Mouse (Mus musculus) midbrain, postnatal 0 days (tissue): ENCODE measurements at regions not wholly inside any gene's neighbourhood (a gene's known extent, or its start where the extent isn't known, plus 50 kb on each side); places are given as distances from the start of the nearest gene placed in this dataset.
A peak's percentile ranks its signal among the peaks of the same experiment; 100 is the strongest.

Experiments used
- ATAC-seq: fragments of 200-750 bp; cut with Nextera tagmentation; 2 replicates; pipeline ENCODE4 v1.8.0; 2017; ENCODE audit warnings: moderate number of reproducible peaks, mild to moderate bottlenecking, moderate TSS enrichment, moderate library complexity; ENCODE audit not compliant: low FRiP score
- DNase-seq: peaks from one replicate; pipeline ENCODE4 v3.0.0-alpha.2; 2015; ENCODE audit warnings: low spot score
- H3K27ac ChIP-seq: fragments of 300-500 bp; sonication (generic); 2 replicates; pipeline ENCODE4 v1.5.1; 2014; ENCODE audit warnings: low read depth, mild to moderate bottlenecking, low read length, mixed read lengths
- H3K27me3 ChIP-seq: fragments of 300-500 bp; sonication (generic); 2 replicates; pipeline ENCODE4 v1.6.1; 2014; ENCODE audit warnings: low read length, control low read depth, mixed read lengths; ENCODE audit not compliant: insufficient read depth
- H3K36me3 ChIP-seq: fragments of 300-500 bp; sonication (generic); 2 replicates; pipeline ENCODE4 v1.6.1; 2014; ENCODE audit warnings: low read length, control low read depth, mixed read lengths; ENCODE audit not compliant: insufficient read depth
- H3K4me1 ChIP-seq: fragments of 300-500 bp; sonication (generic); 2 replicates; pipeline ENCODE4 v1.6.1; 2014; ENCODE audit warnings: mild to moderate bottlenecking, control low read depth, antibody characterized with exemption, low read length, mixed read lengths; ENCODE audit not compliant: insufficient read depth
- H3K4me2 ChIP-seq: fragments of 300-500 bp; sonication (generic); 2 replicates; pipeline ENCODE4 v1.6.1; 2014; ENCODE audit warnings: low read depth, mild to moderate bottlenecking, low read length, mixed read lengths; ENCODE audit not compliant: poor library complexity, severe bottlenecking
- H3K4me3 ChIP-seq: fragments of 300-500 bp; sonication (generic); 2 replicates; pipeline ENCODE4 v1.5.1; 2014; ENCODE audit warnings: low read depth, mild to moderate bottlenecking, low read length, moderate library complexity
- H3K9ac ChIP-seq: fragments of 300-500 bp; sonication (generic); replicated peaks from 2 replicates; pipeline ENCODE4 v1.6.1; 2014; ENCODE audit warnings: mild to moderate bottlenecking, low read length, moderate library complexity, mixed read lengths; ENCODE audit not compliant: poor library complexity, severe bottlenecking
- H3K9me3 ChIP-seq: fragments of 300-500 bp; sonication (generic); 2 replicates; pipeline ENCODE4 v1.6.1; 2016; ENCODE audit warnings: low read length, control low read depth
- CTCF ChIP-seq: IDR thresholded peaks from 2 replicates; pipeline ENCODE4 v1.5.1; 2016; ENCODE audit warnings: antibody characterized with exemption, mild to moderate bottlenecking
- WGBS: fragments of 180-500 bp; shearing (Covaris S2); extraction: QIAGEN DNeasy Blood & Tissue Kit; methylation state at CpG from one replicate; pipeline ENCODE4 v1.1.7; 2014; 5-methylcytosine and 5-hydroxymethylcytosine counted together

DNA sequence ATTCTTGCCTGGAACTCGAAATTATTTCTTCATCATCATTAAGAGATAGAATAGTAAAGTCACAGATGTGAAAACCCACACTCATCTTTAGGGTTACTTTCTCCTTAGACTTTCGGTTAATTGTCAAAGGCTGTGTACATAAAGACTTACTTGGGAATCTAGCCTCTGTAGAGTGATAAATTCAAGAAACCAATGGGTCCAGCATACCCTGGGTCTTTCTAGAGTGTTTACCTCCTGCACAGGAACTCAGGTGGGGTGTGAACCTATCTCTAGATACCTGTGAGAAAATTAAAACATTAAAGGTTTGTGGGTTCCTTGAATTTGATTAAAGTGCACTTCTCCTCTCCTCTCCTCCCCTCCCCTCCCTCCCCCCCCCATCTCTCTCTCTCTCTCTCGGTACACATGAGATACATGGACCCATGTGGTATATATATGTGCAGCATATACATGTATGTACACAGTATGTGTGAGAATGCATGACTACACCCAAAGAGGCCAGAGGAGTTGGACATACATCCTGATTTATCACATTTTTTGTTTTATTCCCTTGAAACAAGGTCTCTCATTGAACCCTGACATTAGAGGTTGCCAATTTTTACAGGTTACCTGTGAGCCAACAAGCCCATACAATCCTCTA, 122.8 kb upstream of the Cypt12 start:
- no peak overlapping the region for H3K27ac ChIP-seq
- no peaks in the 10 kb centered on the region for H3K36me3 ChIP-seq
- no peak overlapping the region for H3K4me2 ChIP-seq
- no peaks in the 10 kb centered on the region for H3K4me1 ChIP-seq
- ATAC-seq, result 0 out of 2 replicates have a peak, but pooled peaks have one; percentile 52
- no peak for TF ChIP-seq CTCF
- 74% methylated on average over 3 of the region's 3 CpGs for WGBS
- no peak for DNase-seq
- H3K4me3 ChIP-seq, result no peak overlapping the region
- no peak overlapping the region for H3K9ac ChIP-seq
- H3K27me3 ChIP-seq, result no peaks in the 10 kb centered on the region
- H3K9me3 ChIP-seq, result no peaks in the 10 kb centered on the region

DNA sequence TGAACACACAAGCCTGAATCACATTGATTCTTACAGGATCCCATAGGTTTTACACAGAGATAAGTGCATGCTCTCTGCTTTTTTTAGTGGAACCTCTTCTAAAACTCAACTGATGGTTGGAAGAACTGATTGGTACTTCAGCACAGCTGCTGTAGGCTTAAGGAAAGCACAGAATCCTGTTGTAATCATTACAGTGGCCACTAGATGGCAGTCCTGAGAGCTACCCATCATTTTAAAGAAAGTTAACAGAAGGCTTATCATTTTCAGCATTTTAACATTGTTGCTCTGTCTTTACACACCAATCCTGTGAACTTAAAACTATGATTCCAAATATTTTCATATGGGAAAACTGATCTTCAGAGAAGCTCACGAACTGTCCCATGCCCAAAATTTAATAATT, 113.5 kb upstream of the Cypt12 start:
- peak; percentile 79 for TF ChIP-seq CTCF
- no peaks in the 10 kb centered on the region for H3K4me1 ChIP-seq
- H3K9me3 ChIP-seq, result no peaks in the 10 kb centered on the region
- H3K9ac ChIP-seq, result no peak overlapping the region
- 62% methylated on average over 1 of the region's 1 CpGs for WGBS
- no peak for ATAC-seq
- peak; percentile 67 for DNase-seq
- no peak overlapping the region for H3K4me3 ChIP-seq
- no peak overlapping the region for H3K4me2 ChIP-seq
- no peaks in the 10 kb centered on the region for H3K27me3 ChIP-seq
- no peaks in the 10 kb centered on the region for H3K36me3 ChIP-seq
- H3K27ac ChIP-seq, result no peak overlapping the region

DNA sequence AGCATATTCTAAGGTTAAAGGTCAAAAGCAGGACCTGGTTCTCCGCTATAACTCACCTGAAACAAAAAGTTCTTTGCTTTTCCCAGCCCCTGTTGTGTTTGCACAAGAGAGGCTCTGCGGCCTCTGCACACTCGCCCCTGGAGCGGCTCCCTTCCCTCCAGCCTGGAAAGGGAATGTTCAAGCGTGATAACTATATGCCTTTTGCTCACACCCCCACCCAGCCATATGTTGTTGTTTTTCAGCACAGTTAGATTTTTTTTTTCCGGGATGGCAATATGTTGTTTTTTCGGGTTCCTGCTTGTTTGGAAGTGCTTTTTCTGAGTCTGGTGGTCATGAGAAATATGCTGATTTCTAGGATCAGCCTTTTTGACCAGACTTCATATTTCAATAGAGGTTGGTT, 100.6 kb upstream of the Cypt12 start:
- no peaks in the 10 kb centered on the region for H3K36me3 ChIP-seq
- H3K27ac ChIP-seq, result no peak overlapping the region
- no peaks in the 10 kb centered on the region for H3K4me1 ChIP-seq
- TF ChIP-seq CTCF, result no peak
- H3K4me3 ChIP-seq, result no peak overlapping the region
- H3K9me3 ChIP-seq, result no peaks in the 10 kb centered on the region
- DNase-seq (no peak), ATAC-seq (no peak)
- H3K27me3 ChIP-seq, result no peaks in the 10 kb centered on the region
- WGBS, result 84% methylated on average over 7 of the region's 7 CpGs
- no peak overlapping the region for H3K4me2 ChIP-seq
- no peak overlapping the region for H3K9ac ChIP-seq

DNA sequence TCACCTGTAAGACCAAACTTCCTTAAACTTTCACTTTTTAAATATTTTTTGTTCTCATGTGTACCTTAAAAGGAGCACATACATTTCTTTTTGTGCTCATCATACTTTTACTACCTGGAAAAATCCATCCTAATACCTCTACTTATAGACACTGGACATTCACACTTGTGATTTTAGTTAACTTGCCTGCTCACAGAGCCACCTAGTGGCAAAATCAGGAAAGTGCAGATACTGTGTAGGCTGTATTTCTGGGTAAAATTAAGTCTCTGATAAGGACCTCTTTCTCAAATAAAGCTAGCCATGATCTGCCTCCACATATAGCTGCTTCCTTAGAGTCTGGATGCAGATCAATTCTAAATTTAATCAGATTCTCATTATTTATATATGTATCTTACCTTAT, 100.0 kb upstream of the Cypt12 start:
- ATAC-seq, result no peak

DNA sequence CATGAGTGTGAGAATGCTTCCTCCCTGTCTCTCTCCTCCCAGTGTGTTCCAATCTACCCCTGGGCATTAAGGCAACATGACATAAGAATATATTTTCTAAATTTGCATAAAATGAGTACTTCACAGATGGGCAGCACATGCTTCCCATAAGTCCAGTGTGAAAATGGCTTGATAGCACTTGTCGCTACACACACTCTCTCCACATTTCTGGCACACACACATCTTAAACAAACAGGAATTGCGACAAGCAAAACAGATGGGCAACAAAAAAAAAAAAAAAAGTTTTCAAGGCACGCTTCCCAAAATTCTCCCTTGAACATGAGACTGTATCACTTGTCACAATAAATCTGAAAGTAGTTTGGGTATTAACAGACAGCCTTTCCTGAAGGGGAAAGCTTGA, 85.8 kb upstream of the Cypt12 start:
- H3K9me3 ChIP-seq, result no peaks in the 10 kb centered on the region
- no peaks in the 10 kb centered on the region for H3K36me3 ChIP-seq
- ATAC-seq (no peak), DNase-seq (no peak)
- no peak overlapping the region for H3K9ac ChIP-seq
- 89% methylated on average over 3 of the region's 3 CpGs for WGBS
- no peak overlapping the region for H3K27ac ChIP-seq
- no peak overlapping the region for H3K4me3 ChIP-seq
- H3K4me1 ChIP-seq, result no peaks in the 10 kb centered on the region
- no peak overlapping the region for H3K4me2 ChIP-seq
- TF ChIP-seq CTCF, result no peak
- no peaks in the 10 kb centered on the region for H3K27me3 ChIP-seq

More for the DNA sequence above, 100.0 kb upstream of the Cypt12 start:
- Histone ChIP-seq H3K4me2 (no peak overlapping the region), H3K4me1 (no peaks in the 10 kb centered on the region), H3K36me3 (no peaks in the 10 kb centered on the region), H3K27me3 (no peaks in the 10 kb centered on the region), H3K9ac (no peak overlapping the region), H3K9me3 (no peaks in the 10 kb centered on the region), H3K27ac (no peak overlapping the region), H3K4me3 (no peak overlapping the region)
- peak; percentile 79 for TF ChIP-seq CTCF
- peak; percentile 44 for DNase-seq

DNA sequence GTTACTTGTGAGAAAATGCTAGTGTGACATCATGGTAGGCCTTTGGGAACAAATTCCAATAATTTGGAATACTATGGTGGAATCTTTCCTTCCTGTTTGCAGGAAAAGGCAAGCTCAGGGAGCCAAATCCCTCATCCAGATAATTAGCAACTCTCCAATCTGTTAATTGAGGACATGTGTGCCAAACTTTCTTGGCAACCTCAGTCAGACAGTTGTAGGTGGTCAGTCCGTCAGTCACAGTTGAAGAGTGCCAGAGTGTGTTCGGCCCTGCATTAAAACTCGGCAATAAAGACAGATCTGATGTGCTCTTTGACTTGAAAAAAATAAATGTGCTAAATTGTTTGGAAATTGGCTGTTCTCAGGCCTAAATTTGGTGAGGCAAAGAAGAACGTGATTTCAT, 83.1 kb upstream of the Cypt12 start:
- H3K4me3 ChIP-seq, result no peak overlapping the region
- no peaks in the 10 kb centered on the region for H3K27me3 ChIP-seq
- no peaks in the 10 kb centered on the region for H3K9me3 ChIP-seq
- no peak overlapping the region for H3K9ac ChIP-seq
- no peaks in the 10 kb centered on the region for H3K4me1 ChIP-seq
- H3K27ac ChIP-seq, result no peak overlapping the region
- no peak overlapping the region for H3K4me2 ChIP-seq
- no peak for TF ChIP-seq CTCF
- WGBS, result 75% methylated on average over 4 of the region's 4 CpGs
- no peak for ATAC-seq
- no peaks in the 10 kb centered on the region for H3K36me3 ChIP-seq
- peak; percentile 69 for DNase-seq
